Mouse (Mus musculus) left cerebral cortex, postnatal 25 days (tissue): ENCODE measurements around the gene Comt. TPM values are rescaled to one million over a fixed set of nuclear protein-coding genes. Genes with fewer than 3 reads are reported as not detected.

Experiments
- DNase-seq, 2 experiments: peaks; one replicate each; pipeline ENCODE4 v3.0.0; 2022; ENCODE audit warnings: low spot score in 2 of 2, mixed read lengths in 1 of 2
- intact Hi-C: fragments of 180-260 bp; cut with DNase I; formaldehyde crosslinking; loops from one replicate; pipeline ENCODE4 v1.15.1; 2025
- microRNA-seq, 2 experiments: library from miRNA; unstranded; fragments of <30 nt; microRNA quantifications; one replicate each; pipeline ENCODE4 v1.2.0; 2022
- total RNA-seq, 2 experiments: library from RNA; stranded (reverse); gene quantifications; 2 replicates each; pipeline ENCODE4 v1.2.3; 2021

Comt gene
- total RNA-seq, 2 experiments from 2014 or later = 91.5 to 92.9 TPM

GRCm38 (mm10) chr16:18380495-18381063, 46.1 kb downstream of the Comt start:
- no peak for DNase-seq
- intact Hi-C loops = no loop called here

GRCm38 (mm10) chr16:18379338-18380001, 47.2 kb downstream of the Comt start:
- intact Hi-C loops = no loop called here
- no peak for DNase-seq

- intact Hi-C loops = no loop called here
Observed at GRCm38 (mm10) chr16:18378489-18378888, 48.2 kb downstream of the Comt start.

GRCm38 (mm10) chr16:18377203-18377602, 49.4 kb downstream of the Comt start:
- intact Hi-C loops = no loop called here
- no peak for DNase-seq

More at GRCm38 (mm10) chr16:18378489-18378888, 48.2 kb downstream of the Comt start:
- no peak for DNase-seq

- no peak for DNase-seq
- intact Hi-C loops = no loop called here
Observed at GRCm38 (mm10) chr16:18376297-18376954, 50.2 kb downstream of the Comt start.

GRCm38 (mm10) chr16:18373632-18374031, 53.0 kb downstream of the Comt start:
- intact Hi-C loops = no loop called here
- no peak for DNase-seq

- intact Hi-C loops = no loop called here
- DNase-seq = no peak
Observed at GRCm38 (mm10) chr16:18370197-18370596, 56.5 kb downstream of the Comt start.

- no peak for DNase-seq
- intact Hi-C loops = no loop called here
Observed at GRCm38 (mm10) chr16:18366849-18367248, 59.8 kb downstream of the Comt start.

GRCm38 (mm10) chr16:18362948-18363347, 63.7 kb downstream of the Comt start:
- intact Hi-C loops = no loop called here
- no peak for DNase-seq

- peak in 1 of 2 experiments; percentile 55 for DNase-seq
- intact Hi-C loops = no loop called here
Observed at GRCm38 (mm10) chr16:18360151-18360805, 66.4 kb downstream of the Comt start.

GRCm38 (mm10) chr16:18357977-18358376, 68.7 kb downstream of the Comt start:
- intact Hi-C loops = no loop called here

GRCm38 (mm10) chr16:18356961-18357360, 69.7 kb downstream of the Comt start:
- intact Hi-C loops = no loop called here
- no peak for DNase-seq

More at GRCm38 (mm10) chr16:18357977-18358376, 68.7 kb downstream of the Comt start:
- DNase-seq = no peak

Small RNA genes lying within 50 kb of the gene (microRNA-seq; reads per million reads assigned to microRNA genes)
- gene Gm26219 = 0 reads per million in 2 experiments

Other genes with a start within 250 kb of the Comt start
- gene Ccdc188, start 209.0 kb downstream of the Comt start, total RNA-seq = not detected
- 100 to 1,000 TPM; 140 to 144 TPM for gene Zdhhc8, start 191.7 kb downstream of the Comt start, total RNA-seq
- 10 to 100 TPM; 48.0 to 52.9 TPM for gene Trmt2a, start 178.2 kb downstream of the Comt start, total RNA-seq
- gene Ranbp1, start 178.1 kb downstream of the Comt start, total RNA-seq = 10 to 100 TPM; 84.7 to 92.5 TPM
- gene Gm49776, start 168.5 kb downstream of the Comt start, total RNA-seq = 1 to 10 TPM in 1 of 2 experiments, not detected in 1; 1.5 TPM
- 10 to 100 TPM; 40.7 to 41.0 TPM for gene Dgcr8, start 137.6 kb downstream of the Comt start, total RNA-seq
- 100 to 1,000 TPM; 145 to 159 TPM for gene Tango2, start 78.7 kb downstream of the Comt start, total RNA-seq
- gene Arvcf, start 78.7 kb downstream of the Comt start, total RNA-seq = 10 to 100 TPM; 42.8 to 43.1 TPM
- gene Txnrd2, start 468 bp downstream of the Comt start, total RNA-seq = 10 to 100 TPM; 24.6 to 25.3 TPM
- 1 to 10 TPM; 6.0 to 6.7 TPM for gene Gnb1l, start 71.9 kb upstream of the Comt start, total RNA-seq
- 1 to 10 TPM; 7.4 to 7.6 TPM for gene Rtl10, start 72.0 kb upstream of the Comt start, total RNA-seq
- 1 to 10 TPM in 1 of 2 experiments, under 1 TPM in 1; 0.96 to 1.5 TPM for gene Tbx1, start 163.8 kb upstream of the Comt start, total RNA-seq
- 1 to 10 TPM; 1.4 to 2.6 TPM for gene Gp1bb, start 195.6 kb upstream of the Comt start, total RNA-seq
- 100 to 1,000 TPM; 258 to 268 TPM for gene Gm49601, start 199.6 kb upstream of the Comt start, total RNA-seq
- 100 to 1,000 TPM; 961 to 977 TPM for gene Sept5, start 203.1 kb upstream of the Comt start, total RNA-seq